Mouse (Mus musculus): ENCODE measurements around the gene Hsbp1. TPM values are rescaled to one million over a fixed set of nuclear protein-coding genes. Genes with fewer than 3 reads are reported as not detected.

Hsbp1 gene
- polyA plus RNA-seq, 1 experiment from 2014 or later, result 255 TPM

GRCm38 (mm10) chr8:119394524-119395026, 50.3 kb downstream of the Hsbp1 start, which contains the start of gene Mlycd:
Gene Mlycd (plus strand): TSS chr8:119394878.
- H3K4me1 ChIP-seq, result peaks cover 28% of the 10 kb centered on the region
- H3K27me3 ChIP-seq (ENCODE audit: poor library complexity, severe bottlenecking), result peaks cover 12% of the 10 kb centered on the region; the same call in 1 of the 2 replicates
- H3K27ac ChIP-seq, result peak within 1 kb of the TSS; percentile 87
- peak; percentile 91 for DNase-seq (ENCODE audit: extremely low spot score, low spot score)
- no peaks in the 10 kb centered on the region for H3K9me3 ChIP-seq
- peak within 1 kb of the TSS; percentile 93 for H3K4me3 ChIP-seq
- 3% methylated on average over 44 of the region's 44 CpGs for WGBS
- peaks cover 9% of the 10 kb centered on the region for H3K36me3 ChIP-seq (replicated peaks)

DNA sequence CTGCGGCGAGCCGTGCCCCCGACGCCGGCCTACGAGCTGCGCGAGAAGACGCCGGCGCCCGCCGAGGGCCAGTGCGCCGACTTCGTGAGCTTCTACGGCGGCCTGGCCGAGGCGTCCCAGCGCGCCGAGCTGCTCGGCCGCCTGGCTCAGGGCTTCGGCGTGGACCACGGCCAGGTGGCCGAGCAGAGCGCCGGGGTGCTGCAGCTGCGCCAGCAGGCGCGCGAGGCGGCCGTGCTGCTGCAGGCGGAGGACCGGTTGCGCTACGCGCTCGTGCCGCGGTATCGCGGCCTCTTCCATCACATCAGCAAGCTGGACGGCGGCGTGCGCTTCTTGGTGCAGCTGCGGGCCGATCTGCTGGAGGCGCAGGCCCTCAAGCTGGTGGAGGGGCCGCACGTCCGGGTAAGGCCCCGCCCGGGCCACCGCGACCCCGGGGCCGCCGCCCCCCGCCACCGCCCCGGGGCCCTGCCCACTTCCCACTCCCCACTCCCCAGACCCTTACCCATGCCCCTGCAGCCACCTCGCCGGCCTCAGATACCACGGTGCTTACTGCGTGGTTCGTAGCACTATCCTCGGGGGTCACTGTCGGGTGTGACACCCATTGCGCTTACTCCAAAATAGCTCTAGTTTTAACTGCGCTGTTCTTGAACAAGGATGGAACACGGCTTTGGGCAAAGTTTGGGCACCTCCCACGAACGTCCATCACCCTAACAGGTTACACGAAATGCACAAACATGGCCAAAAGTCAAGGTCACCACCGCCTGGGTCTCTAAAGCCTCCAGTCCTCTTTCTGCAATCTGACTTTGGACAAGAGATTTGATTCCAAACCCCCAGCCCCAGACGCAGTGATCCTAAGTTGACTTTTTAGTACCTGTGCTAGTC, 51.0 kb downstream of the Hsbp1 start:
- Histone ChIP-seq H3K4me1 (peaks cover 28% of the 10 kb centered on the region), H3K27ac (peak overlapping the region; percentile 87), H3K4me3 (peak overlapping the region; percentile 93), H3K27me3 (ENCODE audit: poor library complexity, severe bottlenecking) (peaks cover 12% of the 10 kb centered on the region; the same call in 1 of the 2 replicates), H3K9me3 (no peaks in the 10 kb centered on the region), H3K36me3 (replicated peaks) (peaks cover 9% of the 10 kb centered on the region)
- 7% methylated on average over 83 of the region's 83 CpGs for WGBS
- no peak for DNase-seq (ENCODE audit: extremely low spot score, low spot score)

Other genes starting within 250 kb of the Hsbp1 start
- gene Mlycd, start 50.4 kb downstream of the Hsbp1 start, polyA plus RNA-seq (2016; fragmentation: Nextera tagmentation; extraction: Ambion mirVana), result 9.2 and 10.2 TPM in 2 replicates
- 0.48 and 0.73 TPM in 2 replicates for gene Osgin1, start 89.6 kb downstream of the Hsbp1 start, polyA plus RNA-seq (2016; fragmentation: Nextera tagmentation; extraction: Ambion mirVana)
- 15.5 and 19.1 TPM in 2 replicates for gene Necab2, start 102.2 kb downstream of the Hsbp1 start, polyA plus RNA-seq (2016; fragmentation: Nextera tagmentation; extraction: Ambion mirVana)
- gene Slc38a8, start 157.2 kb downstream of the Hsbp1 start, polyA plus RNA-seq (2016; fragmentation: Nextera tagmentation; extraction: Ambion mirVana), result 1.0 and 4.4 TPM in 2 replicates
- 106 TPM in 2 replicates for gene Mbtps1, start 214.2 kb downstream of the Hsbp1 start, polyA plus RNA-seq (2016; fragmentation: Nextera tagmentation; extraction: Ambion mirVana)
- 61.9 and 66.0 TPM in 2 replicates for gene Hsdl1, start 230.7 kb downstream of the Hsbp1 start, polyA plus RNA-seq (2016; fragmentation: Nextera tagmentation; extraction: Ambion mirVana)
- 0.11 TPM in 1 of 2 replicates, not detected in the other for gene Dnaaf1, start 230.7 kb downstream of the Hsbp1 start, polyA plus RNA-seq (2016; fragmentation: Nextera tagmentation; extraction: Ambion mirVana)

All from forebrain, embryonic 10.5 days (tissue).